Mouse (Mus musculus): ENCODE measurements around the gene Slc1a7.

Gene Slc1a7

DNA sequence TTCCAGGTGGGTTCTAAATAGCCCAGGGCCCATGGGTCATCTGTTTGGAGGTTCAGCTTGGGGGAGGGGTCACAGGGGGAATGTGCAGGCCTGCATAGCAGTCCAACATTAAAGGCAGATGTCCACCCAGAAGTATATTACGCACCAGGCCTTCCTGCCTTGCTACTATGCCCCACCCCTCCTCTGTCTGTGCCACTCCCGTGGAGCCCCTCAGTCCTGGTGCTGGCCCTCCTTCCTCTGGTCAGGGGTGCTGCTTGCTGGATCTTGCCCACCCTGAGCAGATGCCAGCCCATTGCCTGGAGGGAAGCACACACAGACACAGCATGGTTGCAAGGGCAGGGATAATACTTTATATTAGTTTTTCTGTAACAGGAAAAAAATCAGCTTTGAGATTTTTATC, 46.3 kb downstream of the Slc1a7 start:
- no peak for DNase-seq (ENCODE audit: low spot score in 2 of 2)

DNA sequence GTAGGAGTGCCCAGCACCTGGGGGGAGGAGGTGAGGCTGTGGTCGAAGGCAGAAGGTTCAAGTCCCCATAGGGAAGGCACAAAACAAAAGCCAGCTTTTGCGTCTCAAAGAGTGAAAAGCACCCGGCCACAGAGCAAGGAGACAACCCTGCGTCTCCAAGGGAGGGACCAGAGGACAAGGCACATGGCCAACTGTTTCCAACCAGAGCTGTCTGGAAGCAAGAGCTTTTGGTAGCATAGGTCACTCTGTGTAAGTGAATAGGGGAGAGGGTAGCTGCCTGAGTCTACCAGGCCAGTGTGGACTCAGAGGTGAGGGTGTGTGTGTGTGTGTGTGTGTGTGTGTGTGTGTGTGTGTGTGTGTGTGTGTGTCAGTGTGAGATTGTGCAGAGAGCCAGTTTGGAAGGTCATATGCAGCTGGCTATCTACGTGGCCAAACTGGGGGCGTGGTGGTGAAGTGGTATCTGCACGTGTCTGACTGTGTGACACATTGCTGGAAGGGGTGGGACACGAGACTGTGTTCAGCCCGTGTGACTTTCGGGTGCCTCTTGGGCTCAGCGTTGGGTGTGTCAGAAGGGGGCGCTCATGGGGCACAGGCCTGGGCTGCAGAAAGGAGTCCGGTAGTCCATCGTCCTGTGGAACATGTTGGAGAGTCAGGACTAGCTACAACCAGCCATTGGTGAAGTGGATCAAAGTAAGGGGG, 47.1 kb downstream of the Slc1a7 start:
- DNase-seq (ENCODE audit: low spot score in 2 of 2) = no peak

DNA sequence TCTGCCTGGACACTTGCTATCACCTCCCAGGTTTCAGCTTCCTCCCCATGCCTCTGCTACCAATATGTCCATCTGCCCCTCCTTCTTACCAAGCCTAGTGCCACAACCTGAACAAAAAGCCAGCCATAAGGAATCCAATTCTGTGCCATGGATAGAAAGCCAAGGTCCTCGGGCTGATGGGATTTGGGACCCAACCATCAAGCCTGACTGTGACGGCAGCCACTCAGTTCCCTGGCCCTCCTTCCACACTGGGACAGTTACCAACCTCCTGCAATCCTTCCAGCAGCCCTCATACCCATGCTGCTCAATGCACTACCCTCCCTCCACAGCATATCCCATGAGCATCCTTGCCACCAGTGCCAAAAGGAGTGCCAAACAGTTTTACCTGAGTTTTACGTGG, 48.2 kb downstream of the Slc1a7 start:
- no peak for DNase-seq (ENCODE audit: low spot score in 2 of 2)

- no peak for DNase-seq (ENCODE audit: low spot score in 2 of 2)
These were observed 49.7 kb downstream of the Slc1a7 start for GRCm38 (mm10) chr4:108017839-108018238.

DNA sequence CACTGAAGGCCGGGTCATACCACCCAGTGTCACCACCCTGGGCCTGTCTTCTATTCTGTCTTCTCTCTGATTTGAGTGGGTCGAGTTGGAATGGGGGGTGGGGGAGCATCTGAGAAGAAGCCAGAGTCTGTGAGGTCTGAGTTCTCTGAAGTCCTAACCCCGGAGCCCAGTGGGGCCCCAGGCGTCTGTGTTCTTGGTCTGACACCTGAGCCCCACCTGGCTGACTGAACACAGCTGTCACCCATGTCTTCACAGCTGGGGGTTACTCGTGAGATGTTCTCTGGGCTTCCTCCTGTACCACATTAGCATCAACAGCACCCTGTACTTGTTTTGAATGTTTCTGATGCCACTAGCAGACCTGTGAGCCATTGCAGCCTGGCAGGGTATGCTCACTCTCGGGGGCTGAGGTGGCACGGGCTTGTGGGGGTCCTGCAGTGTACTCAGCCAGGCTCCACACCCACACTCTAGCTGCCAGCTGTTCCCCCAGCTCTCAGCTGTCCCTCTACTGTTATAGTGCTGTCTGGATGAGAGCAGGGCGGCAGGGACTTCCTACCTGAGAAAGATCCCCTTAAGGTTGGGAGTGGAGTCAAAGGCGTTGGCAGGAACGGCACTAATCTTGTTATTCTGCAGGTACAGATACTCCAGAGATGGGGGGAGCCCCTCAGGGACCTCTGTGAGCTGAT, 50.2 kb downstream of the Slc1a7 start:
- no peak for DNase-seq (ENCODE audit: low spot score in 2 of 2)

- DNase-seq (ENCODE audit: low spot score in 2 of 2) = no peak
These were observed 51.1 kb downstream of the Slc1a7 start for GRCm38 (mm10) chr4:108018961-108019921.

DNA sequence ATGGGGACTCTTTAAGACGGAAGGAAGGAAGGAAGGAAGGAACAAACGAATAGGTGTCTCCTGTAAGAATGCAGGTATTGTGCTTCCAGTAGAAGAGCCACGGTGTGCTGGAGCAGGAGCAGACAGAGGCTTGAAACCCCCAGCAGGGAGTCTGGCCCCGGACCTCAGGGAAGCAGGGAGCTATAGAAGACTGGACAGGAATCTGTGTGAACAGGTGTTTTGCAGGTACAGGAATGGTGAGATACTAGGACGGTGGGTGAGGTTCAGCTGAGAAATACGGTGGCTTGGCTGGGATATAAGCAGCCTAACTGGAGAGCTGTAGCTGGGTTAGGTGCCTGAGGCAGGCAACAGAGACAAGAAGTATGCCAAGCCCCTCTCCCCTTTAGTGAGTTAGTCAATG, 52.0 kb downstream of the Slc1a7 start:
- DNase-seq (ENCODE audit: low spot score in 2 of 2) = no peak

GRCm38 (mm10) chr4:108023186-108023585, 55.1 kb downstream of the Slc1a7 start:
- DNase-seq (ENCODE audit: low spot score in 2 of 2) = no peak

- no peak for DNase-seq (ENCODE audit: low spot score in 2 of 2)
These were observed 56.5 kb downstream of the Slc1a7 start for GRCm38 (mm10) chr4:108024641-108025040.

GRCm38 (mm10) chr4:108025269-108025668, 57.1 kb downstream of the Slc1a7 start:
- DNase-seq (ENCODE audit: low spot score in 2 of 2) = no peak

DNA sequence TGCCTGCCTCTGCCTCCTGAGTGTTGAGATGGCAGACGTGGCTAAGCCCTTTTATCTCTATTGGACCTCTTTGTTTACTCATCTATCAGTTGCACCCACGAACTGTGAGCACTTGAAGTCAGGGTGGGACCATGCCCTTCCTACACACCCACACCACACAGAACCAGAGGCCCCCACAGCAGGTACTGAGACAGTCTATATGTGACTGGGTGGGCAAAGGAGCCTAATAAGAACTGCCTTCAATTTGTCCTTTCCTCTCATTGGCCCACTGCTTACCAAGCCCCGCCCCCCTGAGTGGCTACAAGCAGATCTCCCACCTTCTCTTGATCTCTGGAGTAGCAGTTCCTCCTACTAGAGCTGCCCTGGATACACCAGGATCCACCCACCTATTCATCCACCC, 58.1 kb downstream of the Slc1a7 start:
- DNase-seq (ENCODE audit: low spot score in 2 of 2) = no peak

GRCm38 (mm10) chr4:108030888-108031501, 62.9 kb downstream of the Slc1a7 start:
- no peak for DNase-seq (ENCODE audit: low spot score in 2 of 2)

GRCm38 (mm10) chr4:108031502-108032351, 63.6 kb downstream of the Slc1a7 start:
- no peak for DNase-seq (ENCODE audit: low spot score in 2 of 2)

- DNase-seq (ENCODE audit: low spot score in 2 of 2) = no peak
These were observed 64.3 kb downstream of the Slc1a7 start for GRCm38 (mm10) chr4:108032352-108032849.

DNA sequence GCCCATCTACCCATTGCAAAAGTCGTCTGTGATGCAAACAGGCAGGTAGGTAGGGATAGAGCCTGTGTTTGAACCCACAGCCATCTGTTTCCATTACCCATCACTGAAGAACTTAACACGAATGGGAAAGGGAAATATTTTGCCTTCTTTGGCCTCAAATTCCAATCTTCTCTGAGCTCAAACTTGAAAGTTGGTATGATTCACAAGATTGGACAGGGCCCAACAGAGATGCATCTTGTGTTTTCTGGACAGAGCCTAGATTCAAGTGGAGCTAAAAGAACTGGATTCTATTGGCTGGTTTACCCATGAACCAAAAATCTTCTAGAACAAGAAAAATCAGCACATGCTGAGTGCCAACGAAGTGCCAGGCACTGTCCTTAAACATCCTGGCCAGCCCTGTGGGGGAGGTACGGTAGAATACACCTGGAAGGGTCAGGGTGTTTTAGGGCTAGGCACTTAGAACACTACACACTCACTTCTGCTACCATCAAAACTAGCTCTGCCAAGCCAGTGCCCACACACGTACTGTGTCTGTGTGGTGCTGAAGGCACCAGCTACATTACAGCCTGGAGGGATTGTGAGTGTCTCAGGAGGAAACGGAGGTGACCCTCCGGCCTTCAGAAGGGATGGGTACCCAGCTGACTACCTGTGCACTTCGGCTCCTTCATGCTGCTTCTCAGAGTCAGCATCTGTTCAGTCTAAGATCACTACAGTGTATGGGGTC, 65.1 kb downstream of the Slc1a7 start:
- DNase-seq (ENCODE audit: low spot score in 2 of 2) = no peak

GRCm38 (mm10) chr4:108037027-108037426, 68.9 kb downstream of the Slc1a7 start:
- DNase-seq (ENCODE audit: low spot score in 2 of 2) = no peak

DNA sequence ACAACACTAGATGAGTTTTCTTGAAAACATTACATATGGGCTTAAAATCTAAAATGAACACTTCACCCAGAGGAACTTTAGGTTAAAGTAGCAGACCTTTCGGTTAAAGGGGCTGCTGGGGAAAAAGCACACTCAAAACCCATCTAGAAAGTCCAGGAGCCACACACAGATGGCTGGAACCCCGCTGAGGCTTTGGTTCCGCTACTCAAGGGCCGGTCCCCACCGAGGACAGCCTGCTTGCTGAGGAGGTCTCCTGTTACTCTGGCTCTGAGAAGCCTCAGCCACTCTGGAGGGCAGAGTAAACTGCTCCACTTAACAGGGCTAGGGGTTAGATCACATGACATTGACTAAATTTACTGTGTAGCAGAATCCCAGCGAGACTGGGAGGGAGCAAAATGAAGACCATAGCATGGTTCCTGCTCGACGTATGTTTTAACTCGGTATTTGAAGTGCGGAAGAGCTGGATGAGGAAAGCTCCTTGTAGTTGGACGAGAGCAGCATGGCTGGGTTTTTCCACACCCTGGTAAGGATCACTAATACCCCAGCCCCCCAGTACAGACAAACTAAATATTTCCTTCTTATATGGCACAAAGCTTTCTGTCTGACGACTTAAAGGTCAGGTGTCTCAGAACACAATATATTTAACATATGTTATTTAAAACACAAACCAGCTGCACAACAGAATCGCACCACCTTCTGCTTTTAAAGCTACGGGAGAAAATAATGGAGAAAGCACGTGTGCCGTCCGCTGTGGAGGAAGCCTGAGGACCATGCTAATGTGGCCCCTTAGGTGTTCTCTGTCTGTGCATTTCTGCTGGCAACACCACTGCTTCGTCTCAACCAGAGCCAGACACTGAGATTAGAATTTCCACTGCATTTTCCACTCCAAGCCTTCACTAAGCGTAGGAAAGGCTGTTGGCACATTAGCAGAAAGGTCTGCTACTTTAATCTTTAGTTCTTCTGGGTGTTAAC, 77.3 kb downstream of the Slc1a7 start:
- DNase-seq (ENCODE audit: low spot score in 2 of 2) = no peak

- DNase-seq (ENCODE audit: low spot score in 2 of 2) = no peak
These were observed 78.0 kb downstream of the Slc1a7 start for GRCm38 (mm10) chr4:108046136-108046535.

Data from spleen, postnatal 14 days (tissue).